Mouse (Mus musculus) macrophage (primary cell): Measurements from ENCODE around the gene Cyp4a32. TPM values are rescaled to one million over a fixed set of nuclear protein-coding genes. Genes with fewer than 3 reads are reported as not detected.
"Not testable (repeated sequence)": the region's sequence is repeated elsewhere in the genome, so short reads cannot be mapped to it uniquely, and the experiment has no call there.

Experiments used
- H3K27ac ChIP-seq: fragments of 350-480 bp; formaldehyde crosslinking; 2 replicates; pipeline ENCODE4 v1.9.0; 2021
- H3K36me3 ChIP-seq: fragments of 350-480 bp; formaldehyde crosslinking; 2 replicates; pipeline ENCODE4 v1.9.0; 2021; ENCODE audit errors: inconsistent target
- H3K4me3 ChIP-seq: fragments of 350-480 bp; formaldehyde crosslinking; 2 replicates; pipeline ENCODE4 v1.9.0; 2021; ENCODE audit errors: inconsistent target
- H3K79me2 ChIP-seq: fragments of 350-480 bp; formaldehyde crosslinking; 2 replicates; pipeline ENCODE4 v1.9.0; 2021; ENCODE audit errors: inconsistent target
- WGBS: methylation state at CpG from one replicate; pipeline ENCODE4 v1.1.7; 2026; ENCODE audit warnings: inconsistent platforms; ENCODE audit not compliant: missing documents; 5-methylcytosine and 5-hydroxymethylcytosine counted together
- polyA plus RNA-seq: library from polyadenylated mRNA; stranded (reverse); fragments of 250-400 nt; gene quantifications from 3 replicates; pipeline ENCODE4 v1.2.4, GENCODE M21; 2018; ENCODE audit warnings: inconsistent platforms

Cyp4a32 gene
- polyA plus RNA-seq, 1 experiment from 2014 or later = not detected

DNA sequence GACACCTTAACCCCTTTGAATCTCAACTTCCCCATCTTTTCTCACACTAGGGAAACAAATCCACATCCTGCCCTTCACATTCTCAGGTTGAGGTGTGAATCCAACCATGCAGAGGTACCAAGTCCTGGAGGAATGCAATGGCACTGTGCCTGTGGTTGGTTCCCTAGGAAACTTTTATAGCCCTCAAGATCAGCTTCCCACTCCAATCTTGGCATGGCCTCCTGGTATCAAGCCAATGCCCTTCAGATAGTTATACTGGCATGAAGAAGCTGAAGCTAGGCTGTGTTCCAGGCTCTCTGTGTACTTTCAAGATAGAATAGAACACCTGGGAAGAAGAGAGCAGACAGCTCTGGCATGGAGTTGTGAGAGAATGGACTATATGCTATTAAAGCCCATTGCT, 44.6 kb downstream of the Cyp4a32 start:
- Histone ChIP-seq H3K27ac (no peak overlapping the region), H3K79me2 (no peaks in the 10 kb centered on the region), H3K36me3 (no peaks in the 10 kb centered on the region), H3K4me3 (no peak overlapping the region)

DNA sequence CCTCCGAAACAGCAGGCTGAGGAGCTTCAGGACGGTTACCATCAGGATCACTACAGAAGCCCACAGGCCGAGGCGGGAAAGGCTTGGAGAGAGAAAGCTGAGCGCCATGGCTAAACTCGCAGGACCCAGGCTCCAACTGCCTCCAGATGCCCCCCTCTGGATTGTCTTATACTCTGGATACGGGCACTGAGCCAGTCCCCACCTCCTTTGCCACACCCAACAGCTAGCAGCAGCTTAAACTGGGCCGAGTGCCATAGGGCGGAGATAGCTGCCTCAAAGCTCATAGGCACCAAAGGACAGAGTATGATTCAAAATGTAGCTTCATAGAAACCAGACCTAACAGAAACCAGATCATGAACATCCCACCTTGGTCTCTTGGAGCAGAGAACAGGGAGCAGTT, 46.8 kb downstream of the Cyp4a32 start, which contains the start of gene Cyp4b1:
Cyp4b1 (minus strand) TSS at position 144 of the 400 bp plus-strand sequence.
- Histone ChIP-seq H3K36me3 (no peaks in the 10 kb centered on the region), H3K4me3 (no peak within 1 kb of the TSS), H3K27ac (no peak within 1 kb of the TSS), H3K79me2 (no peaks in the 10 kb centered on the region)
- WGBS = 76% methylated on average over 9 of the region's 9 CpGs

DNA sequence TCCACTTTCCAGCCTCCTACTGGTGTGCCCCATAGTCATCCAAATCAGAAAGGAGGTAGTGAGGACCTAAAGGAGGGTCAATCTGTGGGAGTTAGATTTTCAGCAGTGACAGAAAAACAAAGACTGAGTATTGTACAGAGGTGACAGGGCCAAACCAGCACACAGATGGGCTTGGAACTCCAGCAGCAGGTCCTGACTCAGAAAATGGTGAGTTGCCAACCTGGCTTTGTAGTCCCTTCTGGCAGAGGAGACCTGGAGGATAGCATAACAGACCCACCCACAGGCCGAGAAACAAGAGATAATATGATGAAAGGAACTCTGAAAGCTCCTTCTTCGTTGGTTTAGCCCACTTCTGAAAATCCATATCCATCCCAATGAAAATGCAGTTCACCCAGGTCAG, 48.0 kb downstream of the Cyp4a32 start:
- Histone ChIP-seq H3K36me3 (no peaks in the 10 kb centered on the region), H3K79me2 (no peaks in the 10 kb centered on the region), H3K4me3 (no peak overlapping the region), H3K27ac (no peak overlapping the region)
- WGBS = 82% methylated on average over 2 of the region's 2 CpGs

DNA sequence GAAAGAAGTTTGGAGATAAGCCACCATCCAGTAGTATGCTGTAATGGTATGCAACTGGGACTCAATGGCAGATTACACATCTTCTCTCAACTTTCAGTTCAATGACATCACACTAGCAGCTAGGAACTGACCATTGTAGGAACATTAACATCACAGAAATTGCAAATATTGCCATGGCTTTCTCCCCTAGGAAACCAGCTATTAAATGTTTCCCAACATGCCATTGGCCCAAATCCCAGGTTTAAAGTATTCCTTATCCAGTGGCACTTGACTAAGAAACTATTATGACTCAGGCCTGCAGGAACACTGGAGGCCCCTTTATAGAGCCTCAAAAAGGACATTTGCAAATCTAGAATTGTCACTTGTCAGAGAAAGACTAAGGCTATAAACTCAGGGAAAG, 48.6 kb downstream of the Cyp4a32 start:
- Histone ChIP-seq H3K4me3 (no peak overlapping the region), H3K27ac (no peak overlapping the region), H3K36me3 (no peaks in the 10 kb centered on the region), H3K79me2 (no peaks in the 10 kb centered on the region)

DNA sequence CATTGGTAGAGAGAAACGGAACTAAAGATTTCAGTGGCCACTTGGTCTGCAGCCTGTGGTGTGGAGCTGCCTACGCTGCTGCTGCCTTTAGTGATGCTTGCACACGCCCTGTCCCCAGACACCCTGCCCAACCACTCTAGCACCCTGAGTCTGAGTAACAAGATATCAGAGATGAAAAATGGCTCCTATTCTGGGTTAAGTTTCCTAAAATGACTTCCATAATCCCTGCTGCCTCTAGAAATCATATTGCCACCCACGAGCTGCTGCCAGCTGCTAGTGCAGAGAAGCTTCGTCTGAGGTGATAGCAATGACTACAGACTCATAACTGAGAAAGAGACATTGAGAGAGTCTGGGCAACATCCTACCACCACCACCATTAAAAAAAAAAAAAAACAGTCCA, 50.1 kb downstream of the Cyp4a32 start:
- WGBS = 93% methylated on average over 5 of the region's 5 CpGs
- Histone ChIP-seq H3K79me2 (no peaks in the 10 kb centered on the region), H3K36me3 (no peaks in the 10 kb centered on the region), H3K27ac (no peak overlapping the region), H3K4me3 (no peak overlapping the region)

DNA sequence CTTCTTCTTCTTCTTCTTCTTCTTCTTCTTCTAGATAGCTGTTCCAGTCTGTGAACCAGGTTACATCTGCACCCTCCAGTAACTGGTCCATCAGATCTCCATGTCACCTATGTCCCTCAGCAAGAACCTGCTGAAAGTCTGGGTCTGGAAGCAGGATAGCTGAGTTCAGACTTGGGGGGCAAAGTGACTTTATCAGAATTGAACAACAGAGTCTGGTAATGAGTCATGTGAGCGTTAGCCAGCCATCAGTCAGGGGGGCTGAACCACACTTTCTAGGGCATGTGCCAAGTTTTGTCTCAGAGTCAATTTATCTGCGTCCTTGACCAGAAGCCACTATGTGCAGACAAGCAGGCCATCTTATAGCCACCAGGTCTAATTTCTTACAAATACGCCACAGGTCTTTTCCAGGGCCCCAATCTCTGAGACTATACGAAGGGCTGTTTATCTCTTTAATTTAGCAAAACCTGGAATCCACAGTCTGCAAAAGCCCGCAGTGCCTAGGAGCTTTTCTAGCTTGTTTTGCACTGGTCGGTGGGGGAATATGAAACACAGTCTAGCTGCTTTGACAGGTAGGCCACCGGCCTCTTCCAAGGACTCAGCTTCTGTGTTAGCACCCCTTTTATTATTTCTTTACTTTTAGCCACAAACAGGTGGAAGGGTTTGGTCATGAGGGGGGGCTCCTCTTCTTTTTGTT, 55.2 kb downstream of the Cyp4a32 start:
- H3K27ac ChIP-seq, H3K36me3 ChIP-seq, H3K79me2 ChIP-seq, H3K4me3 ChIP-seq: not testable (repeated sequence)
- WGBS = 53% methylated on average over 7 of the region's 7 CpGs

DNA sequence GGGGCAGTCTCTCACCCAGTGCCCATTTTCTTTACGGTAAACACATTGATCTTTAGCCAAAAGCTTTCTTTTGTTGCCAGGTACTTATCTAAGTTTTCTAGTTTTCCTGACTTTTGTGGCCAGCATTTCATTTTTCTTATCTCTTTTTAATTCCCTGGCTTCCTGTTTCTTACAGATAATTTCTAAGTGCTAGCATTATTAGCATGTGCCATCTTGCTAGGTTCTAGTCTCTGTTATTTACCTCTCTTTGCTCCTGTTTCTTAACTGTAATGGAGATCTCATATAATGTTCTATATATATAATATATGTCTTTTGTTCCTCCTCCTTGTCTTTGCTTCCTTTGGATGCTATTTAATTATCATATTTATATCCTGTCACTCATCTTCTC, 55.8 kb downstream of the Cyp4a32 start:
- H3K36me3 ChIP-seq, H3K4me3 ChIP-seq, H3K79me2 ChIP-seq, H3K27ac ChIP-seq: not testable (repeated sequence)
- 23% methylated on average over 1 of the region's 1 CpGs for WGBS

DNA sequence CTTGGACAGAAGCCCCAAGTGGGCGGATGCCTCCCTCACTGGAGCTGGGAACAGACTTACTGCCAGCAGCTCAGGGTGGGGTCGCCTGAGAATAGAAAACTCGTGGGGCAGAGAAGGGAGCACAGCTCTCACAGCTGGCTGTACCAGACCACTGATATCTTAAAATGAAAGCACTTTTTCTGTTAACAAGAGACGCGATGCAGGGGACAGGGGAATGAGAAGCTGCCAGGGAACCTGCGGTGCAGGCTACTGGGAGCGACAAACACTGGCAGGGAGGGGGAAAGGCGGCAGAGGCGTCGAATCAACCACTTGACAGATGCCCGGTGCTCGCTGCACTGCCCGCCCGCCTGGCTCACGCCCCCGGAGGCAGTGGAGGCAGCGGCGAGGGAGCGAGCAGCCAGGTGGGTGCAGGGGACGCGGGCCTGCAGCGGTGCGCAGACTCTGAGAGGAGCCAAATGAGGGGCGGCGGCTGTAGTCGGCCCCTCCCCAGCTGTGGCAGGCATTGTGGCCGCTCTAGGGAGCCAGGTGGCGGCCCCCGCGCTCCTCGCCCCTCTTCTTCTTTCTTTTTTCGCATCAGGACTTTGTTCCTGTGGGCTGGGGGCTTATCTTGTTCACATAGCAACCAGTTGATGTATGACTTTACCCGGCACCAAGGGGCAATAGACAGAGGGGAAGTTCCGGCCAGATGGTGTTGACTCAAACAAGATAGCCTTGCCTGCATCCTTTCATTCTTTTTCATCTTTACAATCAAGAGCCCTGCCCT, 56.5 kb downstream of the Cyp4a32 start:
- H3K27ac ChIP-seq = no peak overlapping the region
- 2% methylated on average over 34 of the region's 34 CpGs for WGBS
- no peaks in the 10 kb centered on the region for H3K36me3 ChIP-seq
- no peaks in the 10 kb centered on the region for H3K79me2 ChIP-seq
- no peak overlapping the region for H3K4me3 ChIP-seq

DNA sequence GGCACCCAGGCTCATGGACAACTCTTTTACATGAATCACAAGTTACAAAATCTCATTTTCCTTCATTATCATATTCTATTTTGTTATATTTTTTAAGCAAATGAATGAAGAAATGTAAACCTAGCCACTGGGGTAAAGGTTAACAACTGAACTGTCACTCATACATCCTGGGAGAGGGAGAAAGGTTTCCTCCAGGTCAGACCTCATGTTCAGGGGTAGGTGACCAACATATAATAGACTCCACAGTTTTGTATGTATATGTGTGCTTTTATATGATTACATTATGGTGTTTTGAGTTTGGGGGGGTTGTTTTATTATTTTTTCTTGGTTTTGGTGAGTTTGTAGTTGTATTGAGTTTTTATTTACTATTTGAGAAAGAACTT, 57.1 kb downstream of the Cyp4a32 start:
- Histone ChIP-seq H3K79me2 (no peaks in the 10 kb centered on the region), H3K36me3 (no peaks in the 10 kb centered on the region), H3K4me3 (no peak overlapping the region), H3K27ac (no peak overlapping the region)

DNA sequence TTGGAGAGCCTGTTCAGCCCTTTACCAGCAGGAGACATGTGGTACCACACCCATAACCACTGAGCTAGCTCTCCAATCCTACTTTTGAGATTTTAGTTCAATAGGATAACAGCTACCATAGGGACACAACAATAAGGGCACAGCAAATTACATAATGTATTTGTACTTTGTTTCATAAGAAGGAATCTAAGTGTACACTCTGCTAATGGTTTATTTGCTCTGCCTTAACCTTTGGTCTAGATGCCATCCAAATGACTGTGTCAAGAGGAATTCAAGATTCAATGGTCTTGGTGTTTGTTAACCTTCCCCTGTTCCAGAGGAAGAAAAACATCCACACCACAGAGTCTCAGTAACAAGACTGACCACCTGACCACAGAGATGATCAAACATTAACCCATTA, 58.4 kb downstream of the Cyp4a32 start:
- H3K79me2 ChIP-seq = no peaks in the 10 kb centered on the region
- no peak overlapping the region for H3K4me3 ChIP-seq
- H3K36me3 ChIP-seq = no peaks in the 10 kb centered on the region
- no peak overlapping the region for H3K27ac ChIP-seq

Other genes with a start within 250 kb of the Cyp4a32 start
- not detected in 3 replicates for gene Cyp4a12b, start 189.3 kb upstream of the Cyp4a32 start, polyA plus RNA-seq
- not detected in 3 replicates for gene Cyp4a30b, start 148.4 kb upstream of the Cyp4a32 start, polyA plus RNA-seq
- not detected in 3 replicates for gene Cyp4a14, start 104.8 kb upstream of the Cyp4a32 start, polyA plus RNA-seq
- gene Cyp4a10, start 82.7 kb upstream of the Cyp4a32 start, polyA plus RNA-seq = not detected in 3 replicates
- gene Cyp4a31, start 37.3 kb upstream of the Cyp4a32 start, polyA plus RNA-seq = not detected in 3 replicates
- gene Cyp4b1, start 46.8 kb downstream of the Cyp4a32 start, polyA plus RNA-seq = not detected in 3 replicates
- gene Efcab14, start 136.8 kb downstream of the Cyp4a32 start, polyA plus RNA-seq = 35.0 to 37.4 TPM (median 35.5 TPM) in 3 replicates
- gene Tex38, start 180.0 kb downstream of the Cyp4a32 start, polyA plus RNA-seq = not detected in 3 replicates
- gene Atpaf1, start 183.8 kb downstream of the Cyp4a32 start, polyA plus RNA-seq = 16.5 to 19.3 TPM (median 19.0 TPM) in 3 replicates
- gene Mob3c, start 227.1 kb downstream of the Cyp4a32 start, polyA plus RNA-seq = 16.6 to 27.7 TPM (median 23.8 TPM) in 3 replicates
- 62.4 to 141 TPM (median 130 TPM) in 3 replicates for gene Mknk1, start 238.2 kb downstream of the Cyp4a32 start, polyA plus RNA-seq